10 mouse cellular contexts compared by ENCODE assay signal in genomic region chr17:34895724-34896123, GRCm38 (mm10). TPM values are rescaled to one million over a fixed set of nuclear protein-coding genes. Genes with fewer than 3 reads are reported as not detected.
DNase-seq lines count a peak whose midpoint lies in the region; ATAC-seq lines count a peak whose summit lies in the region.
"Had no signal": no experiment of that assay in that cellular context is flagged by ENCODE, and none has a peak within 500 bp of the region (broad histone marks: within the 10 kb centered on the region; RNA-seq: fewer than 3 reads in every experiment).

No protein-coding gene starts in this region.

- WGBS in heart, embryonic 13.5 days, result 94% methylated on average over 15 of the region's 15 CpGs
- WGBS in forebrain, embryonic 12.5 days, result 95% methylated on average over 15 of the region's 15 CpGs
- 89% methylated on average over 15 of the region's 15 CpGs for WGBS in limb, embryonic 15.5 days

- peaks cover 9% of the 10 kb centered on the region for H3K36me3 ChIP-seq in heart, embryonic 13.5 days
- H3K36me3 ChIP-seq in forebrain, embryonic 12.5 days (replicated peaks), result peaks cover 11% of the 10 kb centered on the region
- H3K36me3 ChIP-seq in limb, embryonic 15.5 days, result peaks cover 8% of the 10 kb centered on the region; the same call in 1 of the 2 replicates

- H3K27ac ChIP-seq in heart, embryonic 13.5 days (replicated peaks), result peak overlapping the region; percentile 88; the same call in 1 of the 2 replicates
- peak overlapping the region; percentile 94 for H3K27ac ChIP-seq in forebrain, embryonic 12.5 days
- H3K27ac ChIP-seq in limb, embryonic 15.5 days, result peak overlapping the region; percentile 93

- H3K9ac ChIP-seq in heart, embryonic 13.5 days, result peak overlapping the region; percentile 93
- H3K9ac ChIP-seq in forebrain, embryonic 12.5 days, result peak overlapping the region; percentile 98
- H3K9ac ChIP-seq in limb, embryonic 15.5 days, result no peak overlapping the region

- no peak for DNase-seq in heart, adult 8-10 months (ENCODE audit: low spot score)
- peak; percentile 17 for DNase-seq in A20 (ENCODE audit: low read depth, low spot score)
- DNase-seq in layer of hippocampus, postnatal 25 days (ENCODE audit: extremely low spot score in 1 of 2, low spot score in 1 of 2), result no peak
- DNase-seq in layer of hippocampus, adult 9-10 months (ENCODE audit: low spot score), result no peak
- DNase-seq in cerebellum, postnatal 4 days (ENCODE audit: low spot score in 2 of 2), result no peak
- DNase-seq: left cerebral cortex, postnatal 4 days had no signal

- H3K4me1 ChIP-seq in heart, embryonic 13.5 days, result peaks cover 46% of the 10 kb centered on the region
- peaks cover 47% of the 10 kb centered on the region for H3K4me1 ChIP-seq in forebrain, embryonic 12.5 days
- H3K4me1 ChIP-seq in limb, embryonic 15.5 days, result peaks cover 43% of the 10 kb centered on the region

- peak overlapping the region; percentile 93 for H3K4me3 ChIP-seq in heart, embryonic 13.5 days
- peak overlapping the region; percentile 86 for H3K4me3 ChIP-seq in forebrain, embryonic 12.5 days (replicated peaks)
- H3K4me3 ChIP-seq in limb, embryonic 15.5 days, result peak overlapping the region; percentile 74

- ATAC-seq in heart, embryonic 13.5 days (ENCODE audit: extremely low read depth, insufficient number of reproducible peaks, low FRiP score, low TSS enrichment), result no peak
- no peak for ATAC-seq in forebrain, embryonic 12.5 days (ENCODE audit: low FRiP score)
- ATAC-seq in limb, embryonic 15.5 days (ENCODE audit: insufficient number of reproducible peaks, low FRiP score, low TSS enrichment, low read depth), result no peak

- H3K27me3 ChIP-seq in heart, embryonic 13.5 days (replicated peaks), result no peaks in the 10 kb centered on the region
- no peaks in the 10 kb centered on the region for H3K27me3 ChIP-seq in forebrain, embryonic 12.5 days
- H3K27me3 ChIP-seq in limb, embryonic 15.5 days, result no peaks in the 10 kb centered on the region
- H3K27me3 ChIP-seq: CH12.LX had no signal

- no peaks in the 10 kb centered on the region for H3K9me3 ChIP-seq in heart, embryonic 13.5 days
- no peaks in the 10 kb centered on the region for H3K9me3 ChIP-seq in forebrain, embryonic 12.5 days
- H3K9me3 ChIP-seq in limb, embryonic 15.5 days, result no peaks in the 10 kb centered on the region

- peak overlapping the region; percentile 93 for H3K4me2 ChIP-seq in heart, embryonic 13.5 days
- H3K4me2 ChIP-seq in forebrain, embryonic 12.5 days, result peak overlapping the region; percentile 98
- peak overlapping the region; percentile 84 for H3K4me2 ChIP-seq in limb, embryonic 15.5 days

RNA-seq across cellular contexts. Expression of gene C2, which starts 2.3 kb away (rescaled TPM):
- 0.84 and 1.9 TPM in 2 replicates for polyA plus RNA-seq in heart, embryonic 13.5 days (2015; fragmentation: Nextera tagmentation; extraction: Ambion mirVana)
- 1 to 10 TPM; 1.8 to 4.1 (median 3.0) TPM for total RNA-seq in heart, adult 8-10 months (2022)
- 1.3 and 1.6 TPM in 2 replicates for polyA plus RNA-seq in forebrain, embryonic 12.5 days (2016; fragmentation: Nextera tagmentation; extraction: Ambion mirVana)
- 4.6 and 5.2 TPM in 2 replicates for polyA plus RNA-seq in limb, embryonic 15.5 days (2015; fragmentation: Nextera tagmentation; extraction: Ambion mirVana)
- total RNA-seq in layer of hippocampus, postnatal 25 days (2021), result 1 to 10 TPM in 1 of 2 experiments, under 1 TPM in 1; 0.86 to 1.9 TPM

RNA-seq across cellular contexts. Expression of gene Ehmt2, which starts 2.5 kb away (rescaled TPM):
- 38.8 and 42.4 TPM in 2 replicates for polyA plus RNA-seq in heart, embryonic 13.5 days (2015; fragmentation: Nextera tagmentation; extraction: Ambion mirVana)
- total RNA-seq in heart, adult 8-10 months (2022), result 10 to 100 TPM; 41.5 to 45.8 (median 42.4) TPM
- 111 and 114 TPM in 2 replicates for polyA plus RNA-seq in forebrain, embryonic 12.5 days (2016; fragmentation: Nextera tagmentation; extraction: Ambion mirVana)
- polyA plus RNA-seq in limb, embryonic 15.5 days (2015; fragmentation: Nextera tagmentation; extraction: Ambion mirVana), result 64.6 and 78.1 TPM in 2 replicates
- 100 to 1,000 TPM; 164 to 188 TPM for total RNA-seq in layer of hippocampus, postnatal 25 days (2021)

RNA-seq across cellular contexts. Expression of gene Gm20547, which starts 13.9 kb away (rescaled TPM):
- polyA plus RNA-seq in heart, embryonic 13.5 days (2015; fragmentation: Nextera tagmentation; extraction: Ambion mirVana), result not detected in 2 replicates
- not detected for total RNA-seq in heart, adult 8-10 months (2022)
- not detected in 2 replicates for polyA plus RNA-seq in forebrain, embryonic 12.5 days (2016; fragmentation: Nextera tagmentation; extraction: Ambion mirVana)
- polyA plus RNA-seq in limb, embryonic 15.5 days (2015; fragmentation: Nextera tagmentation; extraction: Ambion mirVana), result not detected in 2 replicates
- total RNA-seq in layer of hippocampus, postnatal 25 days (2021), result not detected
- total RNA-seq: CH12.LX; left cerebral cortex, postnatal 4 days had no signal

RNA-seq across cellular contexts. Expression of gene Zbtb12, which starts 16.4 kb away (rescaled TPM):
- 1.5 and 2.0 TPM in 2 replicates for polyA plus RNA-seq in heart, embryonic 13.5 days (2015; fragmentation: Nextera tagmentation; extraction: Ambion mirVana)
- 1 to 10 TPM; 8.5 to 9.9 (median 9.1) TPM for total RNA-seq in heart, adult 8-10 months (2022)
- 9.2 and 10.4 TPM in 2 replicates for polyA plus RNA-seq in forebrain, embryonic 12.5 days (2016; fragmentation: Nextera tagmentation; extraction: Ambion mirVana)
- 1.7 and 2.8 TPM in 2 replicates for polyA plus RNA-seq in limb, embryonic 15.5 days (2015; fragmentation: Nextera tagmentation; extraction: Ambion mirVana)
- 1 to 10 TPM; 7.3 to 7.7 TPM for total RNA-seq in layer of hippocampus, postnatal 25 days (2021)

RNA-seq across cellular contexts. Expression of gene Slc44a4, which starts 18.5 kb away (rescaled TPM):
- 0.15 TPM in 1 of 2 replicates, not detected in the other for polyA plus RNA-seq in heart, embryonic 13.5 days (2015; fragmentation: Nextera tagmentation; extraction: Ambion mirVana)
- not detected for total RNA-seq in heart, adult 8-10 months (2022)
- not detected in 2 replicates for polyA plus RNA-seq in forebrain, embryonic 12.5 days (2016; fragmentation: Nextera tagmentation; extraction: Ambion mirVana)
- 0.17 TPM in 1 of 2 replicates, not detected in the other for polyA plus RNA-seq in limb, embryonic 15.5 days (2015; fragmentation: Nextera tagmentation; extraction: Ambion mirVana)
- under 1 TPM; 0.20 to 0.21 TPM for total RNA-seq in layer of hippocampus, postnatal 25 days (2021)
